Mouse (Mus musculus) cerebellum, adult 2 months (tissue): ENCODE results near the gene Gm13285. TPM values are rescaled to one million over a fixed set of nuclear protein-coding genes. Genes with fewer than 3 reads are reported as not detected.
"Not testable (repeated sequence)": the region's sequence is repeated elsewhere in the genome, so short reads cannot be mapped to it uniquely, and the experiment has no call there.

Source experiments
- DNase-seq, 2 experiments: peaks; one replicate each; pipeline ENCODE4 v3.0.0; 2021
- H3K27ac ChIP-seq: fragments of 200-500 bp; 2 replicates; pipeline ENCODE4 v1.5.1; 2012; ENCODE audit warnings: low read length, control low read depth, inconsistent platforms; ENCODE audit not compliant: insufficient read depth
- H3K27me3 ChIP-seq: fragments of 200-500 bp; 2 replicates; pipeline ENCODE4 v1.6.1; 2012; ENCODE audit warnings: inconsistent platforms, mild to moderate bottlenecking, low read length, moderate library complexity; ENCODE audit not compliant: control insufficient read depth, insufficient read depth
- H3K4me1 ChIP-seq: fragments of 200-500 bp; 2 replicates; pipeline ENCODE4 v1.6.1; 2011; ENCODE audit warnings: low read length; ENCODE audit not compliant: control insufficient read depth, insufficient read depth
- H3K4me3 ChIP-seq: fragments of 200-500 bp; replicated peaks from 2 replicates; pipeline ENCODE3; 2011; ENCODE audit warnings: mild to moderate bottlenecking, low read depth, low read length, control low read depth; ENCODE audit not compliant: insufficient read depth
- CTCF ChIP-seq: fragments of 200-500 bp; IDR thresholded peaks from 2 replicates; pipeline ENCODE4 v1.5.1; 2011; ENCODE audit warnings: low read depth, mild to moderate bottlenecking, control low read depth, low read length, moderate library complexity, borderline replicate concordance; ENCODE audit not compliant: insufficient read depth
- POLR2A ChIP-seq: fragments of 200-500 bp; IDR thresholded peaks from 2 replicates; pipeline ENCODE4 v1.6.1; 2011; ENCODE audit warnings: low read length, control low read depth, borderline replicate concordance; ENCODE audit not compliant: insufficient read depth
- WGBS: fragments of 180-500 bp; shearing (Covaris S2); methylation state at CpG from one replicate; pipeline ENCODE4 v1.1.7; 2018; 5-methylcytosine and 5-hydroxymethylcytosine counted together
- polyA plus RNA-seq: library from polyadenylated mRNA; depleted of rRNA; stranded (reverse); fragments of >200 nt; gene quantifications from 2 replicates; pipeline ENCODE4 v1.2.3, GENCODE M21; 2012

The Gm13285 gene
- polyA plus RNA-seq, 1 experiment: not detected

- WGBS: under 1% methylated on average over 15 of the region's 52 CpGs
- not testable (repeated sequence) for H3K4me1 ChIP-seq, H3K4me3 ChIP-seq, H3K27ac ChIP-seq, H3K27me3 ChIP-seq
- TF ChIP-seq CTCF: peak; percentile 9; the same call in 1 of the 2 replicates
- peak; percentile 61 to 81 for DNase-seq
These were observed 5.4 kb upstream of the Gm13285 start, which contains the start of gene Gm13275 for GRCm38 (mm10) chr4:88793936-88794675. Gene Gm13275, plus strand, starts transcription at chr4:88794487.

GRCm38 (mm10) chr4:88797097-88797496 is 2.4 kb upstream of the Gm13285 start, which contains the start of gene Gm13279:
Gene Gm13279, plus strand, starts transcription at chr4:88797397.
- not testable (repeated sequence) for DNase-seq, H3K4me3 ChIP-seq, H3K27ac ChIP-seq, H3K27me3 ChIP-seq, H3K4me1 ChIP-seq
- WGBS: no CpG with 5 or more reads among the region's 28 CpGs

- not testable (repeated sequence) for H3K27me3 ChIP-seq, H3K4me1 ChIP-seq, DNase-seq, H3K27ac ChIP-seq, H3K4me3 ChIP-seq
- no CpG with 5 or more reads among the region's 29 CpGs for WGBS
These were observed 3.5 kb downstream of the Gm13285 start, which contains the start of gene Gm13287 for GRCm38 (mm10) chr4:88802954-88803353. Gene Gm13287, plus strand, starts transcription at chr4:88803254.

GRCm38 (mm10) chr4:88805231-88805630 is 5.8 kb downstream of the Gm13285 start, which contains the start of gene Gm13288:
Gene Gm13288, plus strand, starts transcription at chr4:88805531.
- not testable (repeated sequence) for H3K27ac ChIP-seq, H3K27me3 ChIP-seq, H3K4me3 ChIP-seq, DNase-seq, H3K4me1 ChIP-seq
- no CpG with 5 or more reads among the region's 8 CpGs for WGBS

GRCm38 (mm10) chr4:88805761-88806160 is 6.3 kb downstream of the Gm13285 start:
- not testable (repeated sequence) for H3K4me1 ChIP-seq, H3K27me3 ChIP-seq, H3K27ac ChIP-seq, H3K4me3 ChIP-seq
- DNase-seq: peak; percentile 29 to 33
- under 1% methylated on average over 23 of the region's 34 CpGs for WGBS

GRCm38 (mm10) chr4:88815928-88816327 is 16.5 kb downstream of the Gm13285 start, which contains the start of gene Ifna7:
Gene Ifna7, plus strand, starts transcription at chr4:88816228.
- WGBS: 58% methylated on average over 3 of the region's 3 CpGs
- no peak within 1 kb of the TSS for H3K27ac ChIP-seq
- DNase-seq: no peak

GRCm38 (mm10) chr4:88819659-88820058 is 20.2 kb downstream of the Gm13285 start, which contains the start of gene Ifna11:
Gene Ifna11, plus strand, starts transcription at chr4:88819959.
- Histone ChIP-seq H3K4me3 (no peak within 1 kb of the TSS), H3K27me3 (no peaks in the 10 kb centered on the region), H3K4me1 (no peaks in the 10 kb centered on the region), H3K27ac (no peak within 1 kb of the TSS)
- TF ChIP-seq CTCF: no peak
- TF ChIP-seq POLR2A: no peak
- 85% methylated on average over 1 of the region's 1 CpGs for WGBS
- no peak for DNase-seq

More at GRCm38 (mm10) chr4:88815928-88816327, 16.5 kb downstream of the Gm13285 start, which contains the start of gene Ifna7:
- H3K4me3 ChIP-seq: no peak within 1 kb of the TSS
- TF ChIP-seq POLR2A: no peak
- TF ChIP-seq CTCF: no peak
- no peaks in the 10 kb centered on the region for H3K27me3 ChIP-seq
- no peaks in the 10 kb centered on the region for H3K4me1 ChIP-seq

GRCm38 (mm10) chr4:88822995-88823394 is 23.5 kb downstream of the Gm13285 start:
- no peaks in the 10 kb centered on the region for H3K27me3 ChIP-seq
- WGBS: 27% methylated on average over 4 of the region's 4 CpGs
- peak in 1 of 2 experiments; percentile 5 for DNase-seq
- no peaks in the 10 kb centered on the region for H3K4me1 ChIP-seq
- no peak for TF ChIP-seq POLR2A
- 0 out of 2 replicates have a peak, but pooled peaks have one; percentile 18 for TF ChIP-seq CTCF
- H3K27ac ChIP-seq: no peak overlapping the region
- no peak overlapping the region for H3K4me3 ChIP-seq

GRCm38 (mm10) chr4:88827116-88827515 is 27.7 kb downstream of the Gm13285 start, which contains the start of gene Ifna6:
Gene Ifna6, plus strand, starts transcription at chr4:88827416.
- not testable (repeated sequence) for H3K27me3 ChIP-seq, H3K4me1 ChIP-seq, H3K27ac ChIP-seq, H3K4me3 ChIP-seq, DNase-seq
